Mouse (Mus musculus): Measurements from ENCODE around the gene Cdkal1.

DNA sequence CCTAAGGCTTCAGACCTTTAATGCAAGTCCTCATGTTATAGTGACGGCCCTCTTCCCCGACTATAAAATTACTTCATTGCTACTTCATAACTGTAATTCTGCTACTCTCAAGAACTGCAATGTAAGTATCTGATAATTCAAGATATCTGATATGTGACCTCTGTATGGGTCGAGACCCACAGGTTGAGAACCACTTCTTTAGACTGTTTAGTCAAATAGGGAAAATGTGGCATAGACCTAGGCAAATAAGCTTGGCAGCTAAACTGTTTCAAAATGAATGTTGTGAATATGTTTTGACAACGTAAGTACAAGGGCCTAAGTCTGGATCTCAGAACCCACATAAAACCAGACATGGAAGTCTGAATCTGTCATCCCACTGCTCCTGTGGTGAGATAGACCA, 266.8 kb downstream of the Cdkal1 start:
- TF ChIP-seq CTCF (IDR thresholded peaks at IDR 0.05; ENCODE audit: low read depth) (no peak), EP300 (IDR thresholded peaks at IDR 0.05; ENCODE audit: low read depth) (no peak)

Data from liver, embryonic 14.5 days (tissue).